Mouse (Mus musculus): ENCODE results near the gene Macrod2. TPM values are rescaled to one million over a fixed set of nuclear protein-coding genes. Genes with fewer than 3 reads are reported as not detected.

The Macrod2 gene
- polyA plus RNA-seq, 1 experiment from 2014 or later = 11.5 TPM

- no peaks in the 10 kb centered on the region for H3K27me3 ChIP-seq
- ATAC-seq (ENCODE audit: low read depth) = no peak
- 66% methylated on average over 7 of the region's 7 CpGs for WGBS (ENCODE audit: insufficient replicate concordance)
- H3K4me3 ChIP-seq (replicated peaks) = no peak overlapping the region
- DNase-seq = no peak
- H3K4me2 ChIP-seq = no peak overlapping the region
- no peaks in the 10 kb centered on the region for H3K9me3 ChIP-seq (replicated peaks)
- no peak overlapping the region for H3K9ac ChIP-seq
- no peaks in the 10 kb centered on the region for H3K36me3 ChIP-seq
- H3K27ac ChIP-seq = no peak overlapping the region
- H3K4me1 ChIP-seq (replicated peaks) = no peaks in the 10 kb centered on the region
These were observed 1934.7 kb downstream of the Macrod2 start for GRCm38 (mm10) chr2:142329761-142330160.

GRCm38 (mm10) chr2:142334441-142335102, 1939.5 kb downstream of the Macrod2 start:
- no peaks in the 10 kb centered on the region for H3K9me3 ChIP-seq (replicated peaks)
- DNase-seq = no peak
- H3K27ac ChIP-seq = no peak overlapping the region
- 16% methylated on average over 7 of the region's 7 CpGs for WGBS (ENCODE audit: insufficient replicate concordance)
- no peaks in the 10 kb centered on the region for H3K4me1 ChIP-seq (replicated peaks)
- H3K4me2 ChIP-seq = no peak overlapping the region
- H3K27me3 ChIP-seq = no peaks in the 10 kb centered on the region
- H3K9ac ChIP-seq = no peak overlapping the region
- H3K36me3 ChIP-seq = no peaks in the 10 kb centered on the region
- H3K4me3 ChIP-seq (replicated peaks) = no peak overlapping the region
- ATAC-seq (ENCODE audit: low read depth) = no peak

- Histone ChIP-seq H3K27me3 (no peaks in the 10 kb centered on the region), H3K9me3 (replicated peaks) (no peaks in the 10 kb centered on the region), H3K4me2 (no peak overlapping the region), H3K27ac (no peak overlapping the region), H3K4me1 (replicated peaks) (no peaks in the 10 kb centered on the region), H3K9ac (no peak overlapping the region), H3K4me3 (replicated peaks) (no peak overlapping the region), H3K36me3 (no peaks in the 10 kb centered on the region)
- DNase-seq (no peak), ATAC-seq (ENCODE audit: low read depth) (no peak)
- 45% methylated on average over 10 of the region's 10 CpGs for WGBS (ENCODE audit: insufficient replicate concordance)
These were observed 1940.2 kb downstream of the Macrod2 start for GRCm38 (mm10) chr2:142335103-142335999.

- H3K9ac ChIP-seq = no peak overlapping the region
- ATAC-seq (ENCODE audit: low read depth) = no peak
These were observed 1948.9 kb downstream of the Macrod2 start for GRCm38 (mm10) chr2:142344021-142344420.

GRCm38 (mm10) chr2:142344758-142345157, 1949.6 kb downstream of the Macrod2 start:
- DNase-seq (no peak), ATAC-seq (ENCODE audit: low read depth) (no peak)
- 82% methylated on average over 2 of the region's 2 CpGs for WGBS (ENCODE audit: insufficient replicate concordance)
- H3K9me3 ChIP-seq (replicated peaks) = no peaks in the 10 kb centered on the region
- no peak overlapping the region for H3K4me3 ChIP-seq (replicated peaks)
- no peak overlapping the region for H3K4me2 ChIP-seq
- H3K4me1 ChIP-seq (replicated peaks) = no peaks in the 10 kb centered on the region
- H3K27ac ChIP-seq = no peak overlapping the region
- no peak overlapping the region for H3K9ac ChIP-seq
- H3K36me3 ChIP-seq = no peaks in the 10 kb centered on the region
- H3K27me3 ChIP-seq = no peaks in the 10 kb centered on the region

More at GRCm38 (mm10) chr2:142344021-142344420, 1948.9 kb downstream of the Macrod2 start:
- no peaks in the 10 kb centered on the region for H3K36me3 ChIP-seq
- H3K4me3 ChIP-seq (replicated peaks) = no peak overlapping the region
- H3K4me1 ChIP-seq (replicated peaks) = no peaks in the 10 kb centered on the region
- no peak for DNase-seq
- H3K9me3 ChIP-seq (replicated peaks) = no peaks in the 10 kb centered on the region
- no peaks in the 10 kb centered on the region for H3K27me3 ChIP-seq
- H3K4me2 ChIP-seq = no peak overlapping the region
- WGBS (ENCODE audit: insufficient replicate concordance) = 50% methylated on average over 1 of the region's 2 CpGs
- no peak overlapping the region for H3K27ac ChIP-seq

GRCm38 (mm10) chr2:142349805-142350204, 1954.7 kb downstream of the Macrod2 start:
- DNase-seq = no peak
- H3K9ac ChIP-seq = no peak overlapping the region

GRCm38 (mm10) chr2:142362888-142363287, 1967.8 kb downstream of the Macrod2 start:
- 13% methylated on average over 5 of the region's 5 CpGs for WGBS (ENCODE audit: insufficient replicate concordance)
- Histone ChIP-seq H3K9ac (no peak overlapping the region), H3K27me3 (no peaks in the 10 kb centered on the region), H3K4me2 (no peak overlapping the region), H3K27ac (no peak overlapping the region), H3K4me3 (replicated peaks) (no peak overlapping the region), H3K36me3 (no peaks in the 10 kb centered on the region), H3K9me3 (replicated peaks) (no peaks in the 10 kb centered on the region), H3K4me1 (replicated peaks) (no peaks in the 10 kb centered on the region)
- no peak for DNase-seq
- no peak for ATAC-seq (ENCODE audit: low read depth)

More at GRCm38 (mm10) chr2:142349805-142350204, 1954.7 kb downstream of the Macrod2 start:
- no peak overlapping the region for H3K27ac ChIP-seq
- ATAC-seq (ENCODE audit: low read depth) = no peak
- H3K27me3 ChIP-seq = no peaks in the 10 kb centered on the region
- H3K4me1 ChIP-seq (replicated peaks) = no peaks in the 10 kb centered on the region
- no peaks in the 10 kb centered on the region for H3K36me3 ChIP-seq
- no peak overlapping the region for H3K4me2 ChIP-seq
- no peaks in the 10 kb centered on the region for H3K9me3 ChIP-seq (replicated peaks)
- no peak overlapping the region for H3K4me3 ChIP-seq (replicated peaks)

GRCm38 (mm10) chr2:142373978-142374377, 1978.9 kb downstream of the Macrod2 start:
- Histone ChIP-seq H3K27me3 (no peaks in the 10 kb centered on the region), H3K4me3 (replicated peaks) (no peak overlapping the region), H3K9me3 (replicated peaks) (no peaks in the 10 kb centered on the region), H3K27ac (no peak overlapping the region), H3K36me3 (no peaks in the 10 kb centered on the region), H3K4me1 (replicated peaks) (no peaks in the 10 kb centered on the region), H3K4me2 (no peak overlapping the region), H3K9ac (no peak overlapping the region)
- 12% methylated on average over 3 of the region's 3 CpGs for WGBS (ENCODE audit: insufficient replicate concordance)
- ATAC-seq (ENCODE audit: low read depth) (no peak), DNase-seq (no peak)

GRCm38 (mm10) chr2:142380563-142380962, 1985.5 kb downstream of the Macrod2 start:
- Histone ChIP-seq H3K27me3 (no peaks in the 10 kb centered on the region), H3K4me2 (no peak overlapping the region), H3K9me3 (replicated peaks) (no peaks in the 10 kb centered on the region), H3K36me3 (no peaks in the 10 kb centered on the region), H3K4me3 (replicated peaks) (no peak overlapping the region), H3K27ac (no peak overlapping the region), H3K9ac (no peak overlapping the region), H3K4me1 (replicated peaks) (no peaks in the 10 kb centered on the region)
- DNase-seq = no peak
- 77% methylated on average over 2 of the region's 2 CpGs for WGBS (ENCODE audit: insufficient replicate concordance)
- no peak for ATAC-seq (ENCODE audit: low read depth)

- WGBS (ENCODE audit: insufficient replicate concordance) = 63% methylated on average over 2 of the region's 2 CpGs
- no peaks in the 10 kb centered on the region for H3K36me3 ChIP-seq
- H3K27me3 ChIP-seq = no peaks in the 10 kb centered on the region
- H3K9me3 ChIP-seq (replicated peaks) = no peaks in the 10 kb centered on the region
- H3K4me2 ChIP-seq = no peak overlapping the region
- H3K9ac ChIP-seq = no peak overlapping the region
- no peak for ATAC-seq (ENCODE audit: low read depth)
- H3K4me1 ChIP-seq (replicated peaks) = no peaks in the 10 kb centered on the region
- DNase-seq = no peak
- no peak overlapping the region for H3K27ac ChIP-seq
- no peak overlapping the region for H3K4me3 ChIP-seq (replicated peaks)
These were observed 1986.0 kb downstream of the Macrod2 start for GRCm38 (mm10) chr2:142381081-142381579.

- 0 out of 2 replicates have a peak, but pooled peaks cover 3% of the 10 kb centered on the region for H3K4me1 ChIP-seq (replicated peaks)
- no peaks in the 10 kb centered on the region for H3K27me3 ChIP-seq
- no peaks in the 10 kb centered on the region for H3K36me3 ChIP-seq
- H3K4me3 ChIP-seq (replicated peaks) = no peak overlapping the region
- no peaks in the 10 kb centered on the region for H3K9me3 ChIP-seq (replicated peaks)
- DNase-seq = no peak
- no peak overlapping the region for H3K9ac ChIP-seq
- H3K27ac ChIP-seq = no peak overlapping the region
- ATAC-seq (ENCODE audit: low read depth) = no peak
- H3K4me2 ChIP-seq = no peak overlapping the region
These were observed 1998.4 kb downstream of the Macrod2 start for GRCm38 (mm10) chr2:142393546-142393945.

All from liver, embryonic 13.5 days (tissue).